Mouse (Mus musculus) thymus, adult 2 months (tissue): ENCODE data around the gene Kdm3a.

Source experiments
- CTCF ChIP-seq: fragments of 200-500 bp; IDR thresholded peaks from 2 replicates; pipeline ENCODE4 v1.5.1; 2012; ENCODE audit warnings: mild to moderate bottlenecking, control low read depth, low read length, moderate library complexity, borderline replicate concordance; ENCODE audit not compliant: control insufficient read depth, poor library complexity, insufficient read depth; ENCODE audit errors: extremely low read depth
- POLR2A ChIP-seq: fragments of 200-500 bp; IDR thresholded peaks from 2 replicates; pipeline ENCODE4 v1.6.1; 2012; ENCODE audit warnings: mild to moderate bottlenecking, low read length, control low read depth, moderate library complexity; ENCODE audit not compliant: control insufficient read depth, poor library complexity, insufficient read depth; ENCODE audit errors: extremely low read depth

DNA sequence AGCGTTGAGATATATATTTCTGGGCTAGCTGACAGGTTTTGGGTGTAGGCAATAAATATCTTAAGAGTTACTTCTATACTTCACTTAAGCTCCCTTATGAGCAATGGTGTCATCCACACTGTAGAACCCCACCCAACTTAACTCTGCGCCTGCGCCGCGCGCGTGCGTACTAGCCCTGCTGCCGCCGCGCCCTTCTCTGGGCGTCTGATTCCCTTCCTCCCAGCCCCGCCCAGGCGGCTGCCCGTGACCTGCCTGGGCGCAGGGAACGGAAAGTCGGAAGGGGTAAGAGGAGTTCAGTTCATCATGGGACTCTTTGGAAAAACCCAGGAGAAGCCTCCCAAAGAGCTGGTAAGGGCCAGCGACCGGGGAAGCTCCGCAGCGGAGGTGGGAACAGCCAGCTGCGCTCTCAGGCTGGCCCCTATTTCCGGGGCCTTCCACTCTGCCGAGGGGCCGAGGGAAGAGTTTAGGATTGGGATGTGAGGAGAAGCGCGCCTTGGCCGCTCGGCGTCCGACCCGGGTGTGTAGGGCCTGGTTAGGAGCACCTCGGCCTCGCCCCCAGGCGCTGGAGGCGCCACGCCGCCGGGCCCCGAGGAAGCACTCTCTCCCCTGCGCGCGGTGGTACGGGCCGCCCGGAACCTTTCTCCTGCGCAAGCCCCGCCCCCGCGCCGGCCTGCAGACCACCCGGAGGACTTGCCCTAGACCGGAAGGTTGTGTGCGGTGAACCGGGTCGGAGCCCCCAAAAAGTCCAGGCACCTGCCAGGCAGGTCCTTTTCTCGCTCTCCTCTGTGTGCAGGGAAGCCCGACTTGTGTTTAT is 88.9 kb downstream of the Kdm3a start, which contains the start of gene Chmp3:
- TF ChIP-seq CTCF (no peak), POLR2A (peak; percentile 72)
